Mouse (Mus musculus) hindbrain, postnatal 0 days (tissue): ENCODE measurements at regions not wholly inside any gene's neighbourhood (a gene's known extent, or its start where the extent isn't known, plus 50 kb on each side); places are given as distances from the start of the nearest gene placed in this dataset.

Experiments used
- ATAC-seq: fragments of 200-750 bp; cut with Nextera tagmentation; 2 replicates; pipeline ENCODE4 v1.8.0; 2017; ENCODE audit warnings: mild to moderate bottlenecking, moderate TSS enrichment, moderate library complexity
- DNase-seq: peaks from one replicate; pipeline ENCODE4 v3.0.0-alpha.2; 2015; ENCODE audit warnings: low spot score
- H3K27ac ChIP-seq: fragments of 300-500 bp; sonication (generic); 2 replicates; pipeline ENCODE4 v1.5.1; 2014; ENCODE audit warnings: mild to moderate bottlenecking
- H3K27me3 ChIP-seq: fragments of 300-500 bp; sonication (generic); 2 replicates; pipeline ENCODE4 v1.6.1; 2014; ENCODE audit warnings: low read length, mixed read lengths; ENCODE audit not compliant: insufficient read depth
- H3K36me3 ChIP-seq: fragments of 300-500 bp; sonication (generic); 2 replicates; pipeline ENCODE4 v1.6.1; 2014; ENCODE audit warnings: low read length, mixed read lengths; ENCODE audit not compliant: insufficient read depth
- H3K4me1 ChIP-seq: fragments of 300-500 bp; sonication (generic); 2 replicates; pipeline ENCODE4 v1.6.1; 2014; ENCODE audit warnings: antibody characterized with exemption, low read length, mixed read lengths; ENCODE audit not compliant: insufficient read depth
- H3K4me2 ChIP-seq: fragments of 300-500 bp; sonication (generic); 2 replicates; pipeline ENCODE4 v1.6.1; 2014; ENCODE audit warnings: low read depth, mild to moderate bottlenecking, low read length, moderate library complexity, mixed read lengths
- H3K4me3 ChIP-seq: fragments of 300-500 bp; sonication (generic); 2 replicates; pipeline ENCODE4 v1.5.1; 2014; ENCODE audit warnings: low read length
- H3K9ac ChIP-seq: fragments of 300-500 bp; sonication (generic); replicated peaks from 2 replicates; pipeline ENCODE4 v1.6.1; 2014; ENCODE audit warnings: mild to moderate bottlenecking, low read length, moderate library complexity, mixed read lengths
- H3K9me3 ChIP-seq: fragments of 300-500 bp; sonication (generic); 2 replicates; pipeline ENCODE4 v1.6.1; 2016; ENCODE audit warnings: low read length, mixed read lengths
- CTCF ChIP-seq: IDR thresholded peaks from 2 replicates; pipeline ENCODE4 v1.5.1; 2016; ENCODE audit warnings: antibody characterized with exemption, control low read depth, low read depth
- WGBS: fragments of 180-500 bp; shearing (Covaris S2); extraction: QIAGEN DNeasy Blood & Tissue Kit; methylation state at CpG from one replicate; pipeline ENCODE4 v1.1.7; 2014; 5-methylcytosine and 5-hydroxymethylcytosine counted together

GRCm38 (mm10) chr1:64331566-64331965 is 200.9 kb upstream of the Creb1 start:
- Histone ChIP-seq H3K9me3 (no peaks in the 10 kb centered on the region), H3K36me3 (no peaks in the 10 kb centered on the region), H3K27ac (no peak overlapping the region), H3K4me3 (no peak overlapping the region), H3K4me1 (no peaks in the 10 kb centered on the region), H3K27me3 (no peaks in the 10 kb centered on the region), H3K4me2 (no peak overlapping the region), H3K9ac (no peak overlapping the region)
- WGBS = 63% methylated on average over 2 of the region's 2 CpGs
- no peak for DNase-seq
- TF ChIP-seq CTCF = no peak
- ATAC-seq = no peak

GRCm38 (mm10) chr1:64330721-64331120 is 201.7 kb upstream of the Creb1 start:
- no peaks in the 10 kb centered on the region for H3K36me3 ChIP-seq
- no peak for TF ChIP-seq CTCF
- no peaks in the 10 kb centered on the region for H3K9me3 ChIP-seq
- 27% methylated on average over 2 of the region's 2 CpGs for WGBS
- H3K4me3 ChIP-seq = no peak overlapping the region
- ATAC-seq (no peak), DNase-seq (no peak)
- H3K27me3 ChIP-seq = no peaks in the 10 kb centered on the region
- H3K9ac ChIP-seq = no peak overlapping the region
- no peaks in the 10 kb centered on the region for H3K4me1 ChIP-seq
- no peak overlapping the region for H3K27ac ChIP-seq
- no peak overlapping the region for H3K4me2 ChIP-seq

- no peaks in the 10 kb centered on the region for H3K4me1 ChIP-seq
- DNase-seq (no peak), ATAC-seq (no peak)
- H3K9ac ChIP-seq = no peak overlapping the region
- WGBS = 93% methylated on average over 4 of the region's 4 CpGs
- no peaks in the 10 kb centered on the region for H3K27me3 ChIP-seq
- no peaks in the 10 kb centered on the region for H3K36me3 ChIP-seq
- no peak overlapping the region for H3K4me3 ChIP-seq
- no peak for TF ChIP-seq CTCF
- no peak overlapping the region for H3K27ac ChIP-seq
- H3K9me3 ChIP-seq = no peaks in the 10 kb centered on the region
- no peak overlapping the region for H3K4me2 ChIP-seq
Measured at GRCm38 (mm10) chr1:64322197-64322596, 200.1 kb upstream of the Klf7 start.

GRCm38 (mm10) chr1:64319155-64319582 is 197.1 kb upstream of the Klf7 start:
- H3K4me3 ChIP-seq = no peak overlapping the region
- no peaks in the 10 kb centered on the region for H3K36me3 ChIP-seq
- no peak overlapping the region; the same call in 1 of the 2 replicates for H3K27ac ChIP-seq
- TF ChIP-seq CTCF = no peak
- no peak for ATAC-seq
- no peak for DNase-seq
- WGBS = 60% methylated on average over 3 of the region's 3 CpGs
- H3K27me3 ChIP-seq = no peaks in the 10 kb centered on the region
- no peak overlapping the region for H3K9ac ChIP-seq
- no peak overlapping the region for H3K4me2 ChIP-seq
- H3K9me3 ChIP-seq = no peaks in the 10 kb centered on the region
- H3K4me1 ChIP-seq = no peaks in the 10 kb centered on the region

GRCm38 (mm10) chr1:64318440-64319154 is 196.5 kb upstream of the Klf7 start:
- Histone ChIP-seq H3K9me3 (no peaks in the 10 kb centered on the region), H3K27me3 (no peaks in the 10 kb centered on the region), H3K4me3 (no peak overlapping the region), H3K27ac (no peak overlapping the region; the same call in 1 of the 2 replicates), H3K36me3 (no peaks in the 10 kb centered on the region), H3K9ac (no peak overlapping the region), H3K4me2 (no peak overlapping the region), H3K4me1 (no peaks in the 10 kb centered on the region)
- 63% methylated on average over 8 of the region's 8 CpGs for WGBS
- no peak for TF ChIP-seq CTCF
- ATAC-seq (no peak), DNase-seq (no peak)

- no peak for ATAC-seq
- no peak overlapping the region for H3K9ac ChIP-seq
- WGBS = 84% methylated on average over 5 of the region's 5 CpGs
Measured at GRCm38 (mm10) chr1:64317032-64317636, 195.1 kb upstream of the Klf7 start.

GRCm38 (mm10) chr1:64311371-64311770 is 189.3 kb upstream of the Klf7 start:
- TF ChIP-seq CTCF = no peak
- H3K27me3 ChIP-seq = no peaks in the 10 kb centered on the region
- ATAC-seq (no peak), DNase-seq (no peak)
- WGBS = 41% methylated on average over 3 of the region's 3 CpGs
- no peak overlapping the region for H3K4me3 ChIP-seq
- no peak overlapping the region for H3K27ac ChIP-seq
- no peaks in the 10 kb centered on the region for H3K36me3 ChIP-seq
- no peaks in the 10 kb centered on the region for H3K9me3 ChIP-seq
- H3K9ac ChIP-seq = no peak overlapping the region
- H3K4me2 ChIP-seq = no peak overlapping the region
- H3K4me1 ChIP-seq = no peaks in the 10 kb centered on the region

More at GRCm38 (mm10) chr1:64317032-64317636, 195.1 kb upstream of the Klf7 start:
- Histone ChIP-seq H3K4me1 (no peaks in the 10 kb centered on the region), H3K36me3 (no peaks in the 10 kb centered on the region), H3K27ac (no peak overlapping the region), H3K4me2 (no peak overlapping the region), H3K4me3 (no peak overlapping the region), H3K27me3 (no peaks in the 10 kb centered on the region), H3K9me3 (no peaks in the 10 kb centered on the region)
- DNase-seq = no peak
- no peak for TF ChIP-seq CTCF
